Mouse (Mus musculus) thymus, postnatal 25 days (tissue): Measurements from ENCODE around the gene Ccnd3.

Experiments
- DNase-seq: peaks from one replicate; pipeline ENCODE4 v3.0.0; 2022

Ccnd3 gene

GRCm38 (mm10) chr17:47554621-47555020 is 49.8 kb downstream of the Ccnd3 start:
- DNase-seq = no peak

DNA sequence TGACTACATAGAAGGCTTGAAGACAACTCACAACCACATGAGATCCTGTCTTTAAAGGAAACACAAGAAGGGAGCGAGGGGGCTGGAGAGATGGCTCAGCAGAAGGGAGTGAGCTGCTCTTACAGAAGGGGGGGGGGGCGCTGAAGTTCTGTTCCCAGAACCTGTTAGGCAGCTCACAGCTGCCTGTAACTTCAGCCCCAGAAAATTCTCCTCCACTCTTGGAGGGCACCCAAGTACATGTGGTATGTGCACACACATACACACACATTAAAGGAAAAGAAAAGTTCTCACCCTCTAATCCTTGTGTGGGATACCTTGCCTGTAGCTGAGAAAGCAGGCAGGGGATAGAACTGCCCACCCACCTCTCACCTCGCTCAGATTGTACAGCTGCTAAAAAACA is 52.3 kb downstream of the Ccnd3 start:
- DNase-seq = no peak

- no peak for DNase-seq
Measured at GRCm38 (mm10) chr17:47559726-47560125, 54.9 kb downstream of the Ccnd3 start.

- no peak for DNase-seq
Measured at GRCm38 (mm10) chr17:47562875-47563274, 58.0 kb downstream of the Ccnd3 start.

- DNase-seq = no peak
Measured at GRCm38 (mm10) chr17:47564612-47565011, 59.8 kb downstream of the Ccnd3 start.

DNA sequence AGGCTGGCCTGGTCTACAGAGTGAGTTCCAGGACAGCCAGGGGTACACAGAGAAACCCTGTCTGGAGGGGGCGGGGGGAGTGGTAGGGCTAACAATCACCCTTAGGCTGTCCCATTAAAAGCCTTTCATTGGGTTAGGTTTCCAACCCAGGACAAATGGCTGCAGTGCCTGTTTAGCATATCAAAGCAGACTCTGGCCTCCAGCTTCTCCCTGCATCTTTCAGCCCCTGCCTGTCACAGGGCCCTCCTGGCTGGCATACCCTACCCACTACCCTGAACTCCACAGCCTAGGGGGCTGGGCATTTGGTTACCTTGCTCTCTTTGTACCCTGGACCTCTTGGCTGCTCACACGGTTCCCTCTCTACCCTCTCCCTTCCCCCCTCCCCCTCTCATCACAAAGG is 61.3 kb downstream of the Ccnd3 start:
- DNase-seq = no peak

DNA sequence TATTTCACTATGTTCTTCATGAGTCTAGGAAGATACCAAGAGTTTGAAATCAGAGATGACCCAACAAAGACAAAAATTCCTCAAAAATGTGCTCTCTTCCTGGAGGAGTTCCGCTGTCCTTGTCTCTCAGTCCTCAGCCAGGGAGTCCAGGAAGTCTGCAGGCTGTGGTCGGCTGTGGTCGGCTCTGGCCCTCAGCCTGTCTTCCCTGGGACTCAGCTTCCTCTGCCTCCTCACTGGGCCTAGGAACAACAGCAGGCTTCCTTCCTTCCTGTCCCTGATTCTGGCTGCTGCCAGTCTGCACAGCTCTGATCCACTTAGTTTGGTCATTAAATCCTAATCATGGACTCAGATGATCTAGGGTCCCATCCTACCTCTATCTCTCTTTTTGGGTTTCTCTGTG is 62.4 kb downstream of the Ccnd3 start:
- no peak for DNase-seq

DNA sequence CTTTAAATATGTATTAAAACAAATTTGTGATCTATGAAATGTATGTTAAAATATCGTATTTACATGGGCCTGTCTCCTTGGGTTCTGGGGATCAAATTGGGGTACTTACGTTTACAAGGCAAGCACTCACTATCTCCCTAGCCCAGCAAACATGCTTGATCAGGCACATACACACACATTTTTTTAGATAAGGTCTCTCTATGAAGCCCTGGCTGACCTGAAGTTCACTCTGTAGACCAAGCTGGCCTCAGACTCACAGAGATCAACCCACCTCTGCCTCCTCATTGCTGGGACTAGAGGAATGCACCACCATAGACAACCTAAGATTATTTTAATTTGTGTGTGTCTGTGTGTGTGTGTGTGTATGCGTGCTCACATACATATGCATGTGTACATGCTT is 63.5 kb downstream of the Ccnd3 start:
- no peak for DNase-seq

- DNase-seq = no peak
Measured at GRCm38 (mm10) chr17:47568951-47569527, 64.2 kb downstream of the Ccnd3 start.

DNA sequence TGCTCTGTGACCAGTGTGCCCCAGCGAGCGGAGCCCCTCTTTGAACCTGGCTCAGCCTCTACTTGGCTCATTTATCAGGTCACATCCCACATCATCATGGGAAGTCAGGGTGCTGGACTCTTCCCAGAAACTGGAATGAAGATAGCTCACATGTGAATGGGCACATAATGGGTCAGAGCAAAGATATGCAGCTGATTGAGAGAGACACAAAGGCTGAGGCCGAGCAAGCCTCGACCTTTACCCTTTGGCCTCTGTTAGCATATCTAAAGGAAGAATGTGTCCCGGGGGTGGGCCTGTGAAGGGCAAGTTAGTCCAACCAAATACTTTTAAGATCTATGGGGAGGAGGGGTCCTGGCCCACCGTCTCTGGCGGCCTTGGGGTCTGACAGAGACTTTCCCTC is 66.8 kb downstream of the Ccnd3 start:
- DNase-seq = no peak

DNA sequence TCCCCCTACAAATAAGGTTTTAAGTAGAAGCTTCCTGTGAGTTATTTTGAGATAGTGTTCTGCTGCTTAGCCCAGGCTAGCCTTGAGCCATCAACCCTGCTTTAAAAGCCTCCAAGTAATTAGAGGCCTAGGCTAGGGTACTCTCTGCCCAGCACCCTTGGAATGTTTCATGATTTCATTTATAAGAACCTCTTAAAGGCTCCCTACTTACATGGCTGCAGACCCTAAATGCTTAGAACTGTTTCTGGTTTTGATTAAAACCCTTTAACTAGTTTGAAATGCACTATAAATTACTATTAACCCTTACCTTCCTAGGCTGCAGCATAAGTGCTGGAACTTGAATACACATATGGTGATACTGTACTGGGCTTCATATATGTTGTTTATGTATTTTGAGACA is 67.6 kb downstream of the Ccnd3 start:
- no peak for DNase-seq

DNA sequence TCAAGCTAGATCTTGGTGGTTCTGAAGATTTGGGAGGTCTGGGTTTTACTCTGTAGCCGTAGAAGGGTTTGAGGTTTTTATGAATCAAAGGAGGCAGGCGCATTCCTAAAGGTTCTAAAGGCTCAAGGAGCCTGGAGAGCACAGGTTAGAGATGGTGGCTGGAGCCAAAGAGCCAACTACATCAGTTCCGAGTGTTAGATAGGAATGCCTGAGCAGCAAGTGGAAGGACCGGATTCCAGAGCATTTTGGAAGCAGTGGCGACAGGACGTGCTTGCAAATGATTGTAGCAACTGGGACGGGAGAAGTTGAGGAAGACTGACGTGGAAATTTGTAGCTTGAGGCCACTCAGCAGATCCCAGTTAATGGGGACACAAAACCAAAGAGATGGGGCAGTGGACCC is 69.2 kb downstream of the Ccnd3 start:
- DNase-seq = no peak

DNA sequence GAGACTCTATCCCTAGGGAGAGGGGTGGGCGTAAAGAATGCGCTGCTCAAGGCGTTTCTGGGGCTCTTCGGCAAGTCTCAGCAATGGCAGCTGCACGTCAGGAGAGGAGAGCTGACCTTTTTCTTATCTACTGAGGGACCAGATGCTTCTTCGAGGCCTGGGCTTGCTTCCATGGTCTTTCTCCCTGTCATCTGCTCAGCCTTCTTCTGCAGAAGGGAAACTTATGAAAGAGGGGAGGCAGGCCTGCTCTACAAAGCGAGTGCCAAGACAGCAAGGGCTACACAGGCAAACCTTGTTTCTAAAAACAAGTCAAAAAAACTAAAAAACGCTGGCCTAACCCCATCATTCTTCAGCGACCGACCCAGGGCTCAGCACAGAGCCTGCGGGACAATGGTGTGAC is 70.0 kb downstream of the Ccnd3 start:
- no peak for DNase-seq

- DNase-seq = no peak
Measured at GRCm38 (mm10) chr17:47578655-47579054, 73.8 kb downstream of the Ccnd3 start.

GRCm38 (mm10) chr17:47580962-47581361 is 76.1 kb downstream of the Ccnd3 start:
- no peak for DNase-seq

GRCm38 (mm10) chr17:47588517-47588916 is 83.7 kb downstream of the Ccnd3 start:
- no peak for DNase-seq

GRCm38 (mm10) chr17:47591073-47591472 is 86.2 kb downstream of the Ccnd3 start:
- no peak for DNase-seq

GRCm38 (mm10) chr17:47593215-47593853 is 88.5 kb downstream of the Ccnd3 start:
- DNase-seq = peak; percentile 96

GRCm38 (mm10) chr17:47593854-47594182 is 89.0 kb downstream of the Ccnd3 start:
- no peak for DNase-seq

GRCm38 (mm10) chr17:47594183-47594968 is 89.5 kb downstream of the Ccnd3 start:
- peak; percentile 80 for DNase-seq

GRCm38 (mm10) chr17:47594969-47595247 is 90.1 kb downstream of the Ccnd3 start:
- DNase-seq = no peak

DNA sequence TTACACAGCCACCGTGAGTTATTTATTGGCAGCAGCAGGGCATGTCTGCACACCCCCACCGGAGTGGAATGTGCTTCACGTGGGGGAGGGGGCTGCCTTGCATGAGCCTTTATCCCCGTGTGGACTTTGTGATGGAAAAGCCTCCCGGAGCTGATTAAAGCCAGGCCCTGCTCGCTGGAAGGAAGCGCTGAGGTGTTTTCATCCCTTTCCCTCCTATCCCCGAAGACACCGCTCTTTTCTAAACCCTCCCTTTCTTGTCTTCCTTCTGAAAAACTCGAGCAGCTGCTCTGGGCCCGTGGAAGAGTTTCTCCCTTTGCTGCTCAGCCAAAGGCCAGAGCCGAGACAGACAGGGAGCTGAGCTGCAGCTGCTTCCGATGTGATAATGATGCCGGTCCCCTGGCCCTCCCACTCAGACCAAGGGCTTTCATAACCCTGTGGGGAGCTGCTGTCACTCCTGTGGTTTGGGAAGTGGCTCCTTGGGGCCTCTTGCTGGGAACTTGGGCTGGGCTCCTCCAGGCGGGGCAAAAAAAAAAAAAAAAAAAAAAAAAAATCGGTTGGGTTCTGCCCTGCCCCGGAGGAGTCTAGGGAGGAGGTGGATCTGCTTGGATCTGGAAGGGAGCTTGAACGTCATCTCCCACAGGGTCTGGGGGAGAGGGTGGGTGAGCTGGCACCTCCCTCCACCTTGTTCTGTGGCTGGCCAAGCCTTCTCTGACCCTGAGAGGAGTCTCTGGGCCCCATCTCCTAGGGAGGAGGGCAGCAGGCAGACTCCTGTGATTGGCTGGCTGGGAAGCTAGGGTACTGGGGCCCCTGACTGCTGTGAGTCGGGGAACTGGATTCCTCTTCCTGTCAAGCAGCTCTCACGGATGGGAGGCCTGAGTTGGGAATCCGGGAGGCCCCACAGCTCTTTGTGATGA is 90.7 kb downstream of the Ccnd3 start:
- peak; percentile 77 for DNase-seq

- DNase-seq = peak; percentile 44
Measured at GRCm38 (mm10) chr17:47596162-47596838, 91.4 kb downstream of the Ccnd3 start.
